Mouse (Mus musculus): ENCODE data around the gene Fcrla. TPM values are rescaled to one million over a fixed set of nuclear protein-coding genes. Genes with fewer than 3 reads are reported as not detected.
A peak's percentile ranks its signal among the peaks of the same experiment; 100 is the strongest.

The Fcrla gene
- polyA plus RNA-seq, 1 experiment from 2014 or later, result not detected

DNA sequence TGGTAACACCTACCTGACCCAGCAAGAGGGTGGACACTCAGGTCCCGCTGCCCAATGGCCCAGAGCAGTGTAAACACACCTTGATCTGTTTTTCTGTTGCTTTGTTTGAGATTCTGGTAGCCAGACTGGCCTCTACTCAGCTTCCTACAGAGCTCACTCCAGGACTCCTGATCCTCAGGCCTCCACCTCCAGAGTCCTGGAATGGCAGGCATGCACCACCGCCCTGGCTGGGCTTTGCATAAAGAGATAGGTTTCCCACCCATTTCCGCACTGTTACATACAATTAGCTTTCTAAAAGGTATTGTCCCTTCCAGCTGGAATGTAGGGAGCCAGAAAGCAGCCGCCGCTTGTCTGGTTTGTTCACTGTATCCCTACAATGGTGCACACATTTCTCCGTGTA, 56.0 kb downstream of the Fcrla start:
- Histone ChIP-seq H3K4me1 (peaks cover 9% of the 10 kb centered on the region), H3K9me3 (no peaks in the 10 kb centered on the region), H3K27ac (replicated peaks) (no peak overlapping the region), H3K4me3 (no peak overlapping the region), H3K27me3 (replicated peaks; ENCODE audit: low read depth, poor library complexity, severe bottlenecking) (no peaks in the 10 kb centered on the region), H3K36me3 (replicated peaks) (peaks cover 44% of the 10 kb centered on the region)
- no peak for DNase-seq (ENCODE audit: low spot score)
- 90% methylated on average over 6 of the region's 6 CpGs for WGBS

DNA sequence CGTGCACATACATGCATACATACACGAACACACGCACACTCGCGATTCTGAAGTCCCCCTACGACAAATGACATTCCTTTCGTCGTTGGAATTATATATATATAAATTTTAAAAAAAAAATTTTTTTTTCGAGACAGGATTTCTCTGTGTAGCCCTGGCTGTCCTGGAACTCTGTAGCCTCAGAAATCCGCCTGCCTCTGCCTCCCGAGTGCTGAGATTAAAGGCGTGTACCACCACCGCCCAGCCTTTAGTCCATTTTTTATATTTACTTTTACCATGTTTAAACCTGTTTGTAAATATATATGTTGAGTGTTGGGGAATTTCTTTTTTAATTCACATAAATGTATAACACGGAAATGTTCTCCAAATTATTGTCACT, 58.5 kb downstream of the Fcrla start:
- no peak for DNase-seq (ENCODE audit: low spot score)
- peaks cover 22% of the 10 kb centered on the region for H3K36me3 ChIP-seq (replicated peaks)
- peak overlapping the region; percentile 80 for H3K27ac ChIP-seq (replicated peaks)
- WGBS, result 22% methylated on average over 14 of the region's 14 CpGs
- no peaks in the 10 kb centered on the region for H3K27me3 ChIP-seq (replicated peaks; ENCODE audit: low read depth, poor library complexity, severe bottlenecking)
- no peaks in the 10 kb centered on the region for H3K9me3 ChIP-seq
- H3K4me1 ChIP-seq, result peaks cover 9% of the 10 kb centered on the region
- peak overlapping the region; percentile 81 for H3K4me3 ChIP-seq

DNA sequence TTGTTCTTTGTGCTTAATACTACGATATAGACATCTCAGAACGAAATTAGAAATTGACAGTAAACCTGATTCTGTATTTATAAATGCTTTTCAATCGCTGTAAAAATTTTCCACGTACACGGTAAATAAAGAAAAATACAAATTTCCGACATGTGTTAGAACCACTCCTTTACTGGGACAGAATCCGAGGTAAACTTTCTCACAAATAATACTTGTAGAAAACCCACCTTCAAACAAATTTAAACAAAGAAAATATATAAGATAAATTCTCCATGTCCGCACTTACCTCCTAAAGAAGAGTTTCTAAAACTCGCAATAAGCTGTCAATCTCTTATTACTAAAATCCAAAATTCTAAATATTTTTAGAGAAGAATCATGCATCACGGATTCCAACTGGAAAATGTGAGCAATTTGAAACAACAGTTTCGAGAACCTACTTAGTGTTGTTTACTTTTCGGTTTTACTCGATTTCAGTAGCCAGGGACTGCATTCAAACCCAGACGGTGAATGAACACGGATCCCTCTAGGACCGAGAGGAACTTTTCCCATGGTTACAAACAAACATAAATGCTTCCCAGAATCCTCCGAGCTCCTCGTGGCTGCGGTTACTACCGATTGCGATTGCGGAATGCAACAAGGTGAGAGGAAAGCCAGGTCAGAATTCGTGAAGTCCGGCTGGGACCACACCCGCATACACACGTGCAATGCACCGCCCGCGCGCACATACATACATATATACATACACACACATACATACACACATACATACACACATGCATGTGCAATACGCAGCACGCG, 59.1 kb downstream of the Fcrla start:
- Histone ChIP-seq H3K4me1 (peaks cover 9% of the 10 kb centered on the region), H3K27ac (replicated peaks) (peak overlapping the region; percentile 83), H3K27me3 (replicated peaks; ENCODE audit: low read depth, poor library complexity, severe bottlenecking) (no peaks in the 10 kb centered on the region), H3K36me3 (replicated peaks) (peaks cover 19% of the 10 kb centered on the region), H3K4me3 (peak overlapping the region; percentile 81), H3K9me3 (no peaks in the 10 kb centered on the region)
- under 1% methylated on average over 33 of the region's 33 CpGs for WGBS
- peak; percentile 82 for DNase-seq (ENCODE audit: low spot score)

DNA sequence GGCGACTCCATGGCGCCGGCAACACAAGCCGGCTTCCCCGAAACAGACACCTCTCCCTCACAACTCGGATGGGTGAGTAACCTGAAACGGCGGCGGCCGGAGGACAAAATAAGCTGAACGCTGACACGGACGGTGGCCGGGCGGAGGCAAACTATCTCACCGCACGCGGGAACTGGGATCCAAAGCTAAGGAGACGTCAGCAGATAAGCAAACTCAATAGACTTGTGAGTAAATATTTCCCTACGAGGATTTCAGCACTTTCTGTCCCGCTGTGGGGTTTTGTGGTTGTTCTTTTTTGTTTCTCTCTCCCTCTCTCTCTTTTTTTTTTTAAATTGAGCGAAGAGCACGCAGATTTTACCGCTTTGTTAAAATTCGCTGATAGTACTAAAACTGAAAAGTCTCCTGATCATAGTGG, 59.7 kb downstream of the Fcrla start, which contains the start of gene Atf6:
Gene Atf6, minus strand, starts transcription at position 81 of the 415 bp plus-strand sequence.
- Histone ChIP-seq H3K4me1 (peaks cover 9% of the 10 kb centered on the region), H3K9me3 (no peaks in the 10 kb centered on the region), H3K4me3 (peak within 1 kb of the TSS; percentile 81), H3K27me3 (replicated peaks; ENCODE audit: low read depth, poor library complexity, severe bottlenecking) (no peaks in the 10 kb centered on the region), H3K36me3 (replicated peaks) (peaks cover 16% of the 10 kb centered on the region), H3K27ac (replicated peaks) (peak within 1 kb of the TSS; percentile 83)
- peak; percentile 95 for DNase-seq (ENCODE audit: low spot score)
- WGBS, result 0% methylated on average over 25 of the region's 25 CpGs

Other genes with a start within 250 kb of the Fcrla start
- gene Atf6, start 59.8 kb downstream of the Fcrla start, polyA plus RNA-seq (2016; fragmentation: Nextera tagmentation; extraction: Ambion mirVana), result 7.0 and 8.0 TPM in 2 replicates
- gene Gm26620, start 42.5 kb downstream of the Fcrla start, polyA plus RNA-seq (2016; fragmentation: Nextera tagmentation; extraction: Ambion mirVana), result 0.19 TPM in 1 of 2 replicates, not detected in the other
- 35.5 and 38.2 TPM in 2 replicates for gene Dusp12, start 42.0 kb downstream of the Fcrla start, polyA plus RNA-seq (2016; fragmentation: Nextera tagmentation; extraction: Ambion mirVana)
- 0.15 TPM in 1 of 2 replicates, not detected in the other for gene Fcrlb, start 14.6 kb downstream of the Fcrla start, polyA plus RNA-seq (2016; fragmentation: Nextera tagmentation; extraction: Ambion mirVana)
- gene Fcgr2b, start 49.0 kb upstream of the Fcrla start, polyA plus RNA-seq (2016; fragmentation: Nextera tagmentation; extraction: Ambion mirVana), result not detected in 2 replicates
- gene Fcgr4, start 91.3 kb upstream of the Fcrla start, polyA plus RNA-seq (2016; fragmentation: Nextera tagmentation; extraction: Ambion mirVana), result 0.31 TPM in 1 of 2 replicates, not detected in the other
- gene Fcgr3, start 137.4 kb upstream of the Fcrla start, polyA plus RNA-seq (2016; fragmentation: Nextera tagmentation; extraction: Ambion mirVana), result 3.8 and 5.5 TPM in 2 replicates
- gene Cfap126, start 186.3 kb upstream of the Fcrla start, polyA plus RNA-seq (2016; fragmentation: Nextera tagmentation; extraction: Ambion mirVana), result 1.1 and 2.0 TPM in 2 replicates
- 260 and 264 TPM in 2 replicates for gene Sdhc, start 223.0 kb upstream of the Fcrla start, polyA plus RNA-seq (2016; fragmentation: Nextera tagmentation; extraction: Ambion mirVana)
- gene Mpz, start 223.1 kb upstream of the Fcrla start, polyA plus RNA-seq (2016; fragmentation: Nextera tagmentation; extraction: Ambion mirVana), result 0.48 and 0.91 TPM in 2 replicates

Data from embryonic facial prominence, embryonic 10.5 days (tissue).